Mouse (Mus musculus): ENCODE measurements around the gene Lrrc4c.

The Lrrc4c gene

DNA sequence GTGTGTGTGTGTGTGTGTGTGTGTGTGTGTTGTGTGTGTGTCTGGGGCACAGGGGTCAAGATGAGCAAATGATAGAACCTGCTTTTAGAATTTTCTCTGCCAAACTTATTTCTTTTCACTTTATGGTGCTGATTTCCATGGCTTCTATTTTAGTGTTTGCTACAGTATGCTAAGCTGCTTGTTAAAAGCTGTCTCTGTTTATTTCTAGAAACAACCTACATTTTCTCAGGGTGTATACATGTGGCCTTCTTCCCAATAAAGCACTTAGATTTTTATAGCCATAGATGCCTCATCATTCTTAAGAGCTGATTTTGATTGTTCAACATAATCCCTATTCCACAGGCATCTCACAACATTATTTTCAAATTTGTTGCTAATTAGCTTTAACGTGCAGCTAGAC lies 229.2 kb downstream of the Lrrc4c start:
- DNase-seq: no peak

- no peak for DNase-seq
Observed at GRCm38 (mm10) chr2:96573755-96574154, 255.8 kb downstream of the Lrrc4c start.

DNA sequence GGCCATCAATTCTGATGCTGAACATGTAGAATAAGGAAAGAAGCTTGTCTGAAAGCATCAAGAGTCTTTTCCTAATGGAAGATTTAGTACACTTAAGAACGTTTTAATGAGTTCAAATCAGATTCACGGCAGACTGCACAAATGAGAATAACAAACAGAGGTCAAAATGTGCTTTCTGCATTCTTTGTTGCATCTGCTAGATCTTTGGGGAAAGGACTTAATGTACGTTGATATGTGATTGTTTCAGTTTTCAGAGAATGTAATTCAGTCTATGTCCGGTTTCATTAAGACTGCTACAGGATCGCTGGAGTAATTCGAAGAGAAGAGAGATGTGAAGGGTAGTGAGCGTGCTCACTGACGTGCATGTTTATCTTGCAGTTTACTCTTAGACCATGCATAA lies 259.7 kb downstream of the Lrrc4c start:
- no peak for DNase-seq

DNA sequence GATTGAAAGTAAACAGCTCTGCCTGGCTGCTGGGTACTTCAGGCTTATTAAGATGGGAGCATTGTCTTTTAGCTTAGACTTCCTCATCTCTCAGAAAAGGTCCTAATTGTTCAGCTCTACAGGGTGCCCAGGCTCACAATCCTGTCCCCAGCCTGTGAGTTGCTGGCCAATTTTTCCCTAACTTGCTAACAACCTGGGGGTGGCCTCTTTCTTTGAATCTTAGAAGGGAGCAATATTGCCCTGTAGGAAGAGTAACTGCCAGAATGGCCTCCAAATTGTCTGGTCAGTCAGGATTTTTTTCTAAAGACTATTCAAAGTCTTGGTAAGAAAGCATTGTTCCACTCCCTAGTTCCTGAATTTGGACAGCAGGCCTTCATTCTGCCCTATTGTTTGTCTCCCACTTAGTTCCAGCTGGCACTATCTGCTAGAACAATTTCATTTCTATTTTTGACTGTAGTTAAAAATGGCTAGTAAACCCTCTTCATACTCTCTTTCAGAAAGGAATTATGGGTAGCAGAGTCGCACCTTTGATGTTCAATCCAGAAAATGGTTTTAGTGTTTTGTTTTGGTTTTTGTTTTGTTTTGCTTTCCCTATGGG lies 262.3 kb downstream of the Lrrc4c start:
- DNase-seq: no peak

- peak; percentile 4 for DNase-seq
Observed at GRCm38 (mm10) chr2:96585665-96586064, 267.7 kb downstream of the Lrrc4c start.

DNA sequence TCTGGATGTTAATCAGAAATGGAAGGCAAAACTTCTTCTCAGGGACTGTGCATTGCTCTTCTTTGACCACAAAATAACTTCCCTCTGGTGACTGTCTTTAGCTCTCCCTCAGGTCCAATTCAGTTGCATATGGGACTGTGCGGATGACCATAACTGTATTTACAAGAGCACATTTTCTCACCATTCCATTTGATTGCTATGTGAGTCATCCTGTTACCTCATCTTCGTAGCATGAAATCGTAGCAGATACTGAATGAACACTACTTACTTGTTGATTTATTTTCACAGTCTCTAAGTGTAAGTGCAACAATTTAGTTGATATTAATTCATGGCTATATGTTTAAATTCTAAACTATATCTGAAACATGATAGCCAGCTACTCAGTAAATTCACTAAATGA lies 286.8 kb downstream of the Lrrc4c start:
- no peak for DNase-seq

GRCm38 (mm10) chr2:96614121-96614520 lies 296.2 kb downstream of the Lrrc4c start:
- DNase-seq: no peak

GRCm38 (mm10) chr2:96618691-96619205 lies 300.8 kb downstream of the Lrrc4c start:
- no peak for DNase-seq

GRCm38 (mm10) chr2:96667113-96667512 lies 349.1 kb downstream of the Lrrc4c start:
- no peak for DNase-seq

DNA sequence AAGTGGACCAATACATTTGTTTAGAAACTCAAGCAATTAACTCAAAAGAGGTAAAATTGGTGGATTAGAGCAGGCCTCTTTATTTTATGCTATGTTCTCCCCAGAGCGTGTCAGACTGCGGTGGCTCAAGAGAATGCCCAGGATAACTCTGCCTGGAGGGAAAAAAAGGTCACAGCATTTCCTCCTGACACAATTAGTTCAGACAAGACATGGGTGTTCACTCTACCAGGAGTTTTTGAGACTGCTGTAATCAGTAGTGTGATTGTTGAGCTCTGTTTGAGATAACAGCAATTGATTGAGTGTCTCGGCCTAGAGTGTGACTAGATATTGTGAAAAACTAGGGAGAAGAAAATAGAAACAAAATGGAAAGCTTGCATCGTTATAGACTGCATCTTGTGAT lies 363.8 kb downstream of the Lrrc4c start:
- DNase-seq: no peak

- DNase-seq: no peak
Observed at GRCm38 (mm10) chr2:96685328-96685727, 367.4 kb downstream of the Lrrc4c start.

DNA sequence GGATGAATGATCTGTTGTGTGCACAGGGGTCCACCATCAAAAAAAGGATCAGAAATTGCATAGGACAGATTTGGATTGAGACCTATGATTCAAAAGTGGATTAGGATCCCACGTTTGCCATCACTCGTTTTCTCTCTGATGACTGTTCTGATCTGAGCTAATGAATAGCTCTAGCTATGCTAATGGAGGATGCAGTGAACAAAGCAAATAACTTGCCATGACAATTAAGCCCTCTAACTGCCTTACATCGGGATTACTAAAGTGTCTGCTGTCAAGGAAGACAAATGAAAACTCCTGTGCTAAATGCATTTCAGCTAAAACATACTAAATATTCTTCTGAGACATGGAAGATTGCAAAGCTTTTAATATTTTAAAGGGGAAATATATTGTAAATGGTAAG lies 387.0 kb downstream of the Lrrc4c start:
- no peak for DNase-seq

DNA sequence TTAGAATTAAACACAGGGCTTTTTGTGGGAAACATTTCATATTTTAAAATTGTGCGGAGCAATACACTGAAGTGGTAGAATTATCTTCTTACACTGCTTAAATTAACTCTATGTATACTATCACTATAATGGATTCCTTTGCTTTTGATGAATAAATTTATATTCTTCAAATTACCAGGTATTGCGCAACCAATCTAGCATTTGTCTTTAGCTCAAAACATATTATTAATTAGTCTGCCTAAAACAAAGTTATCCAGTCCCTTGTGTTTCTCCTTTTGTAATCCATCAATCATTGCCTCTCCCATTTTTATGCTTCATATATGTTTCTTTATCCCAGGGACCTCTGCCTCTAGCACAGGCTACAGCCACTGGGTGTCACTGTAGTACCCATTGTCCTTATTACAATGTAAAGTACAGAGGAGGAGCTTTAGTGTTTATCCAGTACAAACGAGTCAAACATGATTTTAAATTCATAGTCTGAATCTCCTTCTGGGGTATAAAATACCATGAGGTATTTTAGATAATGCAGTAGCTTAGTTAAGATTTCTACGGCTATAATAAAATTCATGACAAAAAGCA lies 389.9 kb downstream of the Lrrc4c start:
- DNase-seq: no peak

GRCm38 (mm10) chr2:96714561-96714960 lies 396.6 kb downstream of the Lrrc4c start:
- no peak for DNase-seq

DNA sequence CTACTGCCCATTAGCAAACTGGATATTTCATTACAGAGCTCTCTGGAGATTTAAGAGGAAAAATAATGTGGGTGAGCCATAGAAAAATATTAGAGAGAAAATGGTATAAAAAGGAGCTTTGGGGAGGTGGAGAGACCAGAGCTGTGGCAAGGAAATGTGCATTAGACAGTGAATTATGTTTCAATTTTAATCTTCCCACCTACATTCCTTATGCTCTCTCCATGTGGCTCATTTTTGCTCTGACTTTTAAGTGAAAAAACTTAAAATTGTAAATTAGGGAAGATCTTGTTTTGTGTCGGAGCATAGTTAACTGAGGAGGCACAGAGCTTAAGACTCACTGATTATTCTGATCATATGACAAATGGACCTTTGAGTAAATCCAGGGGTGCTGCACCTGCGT lies 399.4 kb downstream of the Lrrc4c start:
- no peak for DNase-seq

DNA sequence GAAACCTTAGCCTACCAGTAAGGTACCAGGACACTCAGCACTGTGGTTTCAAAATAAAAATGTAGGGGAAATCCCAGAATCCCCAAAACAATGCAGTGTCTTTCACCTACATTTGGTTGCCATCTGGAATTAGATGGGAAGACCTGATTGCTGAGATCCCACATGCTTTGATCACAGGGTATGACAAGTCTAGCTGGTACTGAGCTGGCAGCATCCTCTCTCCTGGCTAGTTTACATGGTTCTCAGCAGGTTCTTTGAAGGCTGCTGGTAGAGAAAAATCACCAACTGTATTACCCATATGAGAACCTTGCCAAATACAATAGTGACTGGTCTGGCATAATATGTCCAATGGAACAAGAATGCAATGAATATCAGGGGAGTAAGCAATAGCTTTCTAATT lies 405.4 kb downstream of the Lrrc4c start:
- no peak for DNase-seq

DNA sequence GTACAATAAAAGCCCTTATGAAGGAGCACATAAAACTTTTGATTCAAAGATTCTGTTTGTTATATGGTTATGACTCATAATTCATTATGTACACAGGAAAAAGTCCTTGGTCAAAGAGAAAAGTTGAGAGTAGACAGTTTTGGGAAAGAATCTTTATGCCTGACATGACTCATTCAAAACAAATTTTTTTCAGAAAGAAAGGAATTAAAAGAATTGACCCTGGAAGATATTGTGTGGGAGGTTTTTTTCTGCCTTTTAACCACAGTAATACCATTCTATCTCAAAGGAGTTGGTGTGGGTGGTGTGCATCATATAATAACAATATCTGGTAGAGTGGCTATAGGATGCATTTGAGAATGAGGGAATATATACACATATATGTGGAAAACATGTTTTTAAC lies 418.1 kb downstream of the Lrrc4c start:
- no peak for DNase-seq

GRCm38 (mm10) chr2:96755066-96755465 lies 437.1 kb downstream of the Lrrc4c start:
- DNase-seq: no peak

DNA sequence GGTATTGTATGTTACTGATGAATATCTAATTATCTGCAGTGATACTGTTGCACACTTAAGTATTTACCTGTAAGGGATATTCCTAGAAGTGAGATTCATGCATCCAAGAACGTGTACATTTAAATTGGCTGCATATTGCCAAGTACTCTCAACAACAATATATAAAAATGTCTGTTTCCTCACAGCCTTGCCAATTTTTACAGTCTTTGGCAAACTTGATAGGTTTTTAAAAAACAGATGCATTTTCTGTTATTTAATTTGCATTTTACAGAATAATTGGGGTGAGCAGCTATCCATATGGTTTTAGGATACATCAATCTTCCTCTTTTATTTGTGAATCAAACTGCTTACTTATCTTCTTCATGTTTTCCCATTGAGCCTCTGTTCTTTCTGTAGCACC lies 439.7 kb downstream of the Lrrc4c start:
- DNase-seq: no peak

- no peak for DNase-seq
Observed at GRCm38 (mm10) chr2:96763538-96763937, 445.6 kb downstream of the Lrrc4c start.

GRCm38 (mm10) chr2:96775376-96775775 lies 457.4 kb downstream of the Lrrc4c start:
- no peak for DNase-seq

DNA sequence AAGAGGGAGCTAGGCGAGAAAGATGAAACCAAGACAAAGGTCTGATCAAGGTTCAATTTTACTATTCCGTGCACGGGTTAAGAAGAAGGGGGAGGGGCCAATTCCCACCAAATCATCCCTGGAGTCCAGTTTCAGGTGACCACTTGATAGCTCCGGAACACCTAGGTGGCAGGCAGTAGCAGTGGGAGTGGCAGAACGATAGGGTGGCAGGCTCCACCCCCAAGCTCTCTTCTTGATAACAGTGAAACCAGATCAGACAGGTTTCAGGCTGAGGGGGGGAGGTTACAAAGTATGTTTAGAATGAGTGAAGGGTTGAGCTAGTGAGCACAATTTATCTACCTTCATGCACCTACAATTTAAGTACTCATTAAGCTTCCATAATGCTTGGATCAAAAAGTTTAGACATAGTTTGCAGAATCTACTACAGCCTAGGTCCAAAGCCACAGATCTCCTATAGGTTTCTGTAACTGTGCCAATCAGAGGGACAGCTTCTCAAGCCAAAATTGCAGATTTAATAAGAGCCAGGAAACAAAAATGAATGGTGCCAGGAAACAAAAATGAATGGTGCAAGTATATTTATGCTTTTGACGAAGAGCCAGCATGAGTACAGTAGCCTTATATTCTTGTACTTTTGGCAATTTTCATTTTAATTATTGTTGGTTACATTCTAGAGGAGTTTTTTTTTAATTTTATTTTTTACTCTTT lies 478.9 kb downstream of the Lrrc4c start:
- DNase-seq: no peak

DNA sequence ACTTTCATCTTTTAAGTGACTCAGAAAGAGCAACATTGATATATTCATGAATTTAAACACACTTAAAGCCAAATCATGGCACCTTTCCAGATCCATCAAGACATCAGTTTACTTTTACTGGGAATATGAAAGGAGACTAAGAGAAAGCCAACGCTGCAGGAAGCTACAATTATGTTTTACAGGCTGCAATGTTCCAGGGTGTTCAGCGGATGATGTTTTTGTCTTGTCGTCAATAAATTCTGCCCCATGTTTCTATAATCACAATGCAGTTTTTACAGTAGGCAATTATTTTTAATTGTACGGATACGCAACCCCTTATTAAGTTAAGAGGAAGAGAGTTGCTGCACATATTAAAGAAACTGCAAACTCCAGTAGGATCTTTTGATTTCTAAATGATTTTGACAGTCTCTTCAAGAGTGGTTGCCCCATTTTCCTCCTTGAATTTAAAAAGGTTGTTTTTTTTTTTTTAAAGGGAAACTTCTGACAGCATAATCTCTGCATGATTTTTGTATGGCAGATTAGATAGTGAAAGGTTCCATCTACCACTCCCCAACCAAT lies 532.9 kb downstream of the Lrrc4c start:
- no peak for DNase-seq

DNA sequence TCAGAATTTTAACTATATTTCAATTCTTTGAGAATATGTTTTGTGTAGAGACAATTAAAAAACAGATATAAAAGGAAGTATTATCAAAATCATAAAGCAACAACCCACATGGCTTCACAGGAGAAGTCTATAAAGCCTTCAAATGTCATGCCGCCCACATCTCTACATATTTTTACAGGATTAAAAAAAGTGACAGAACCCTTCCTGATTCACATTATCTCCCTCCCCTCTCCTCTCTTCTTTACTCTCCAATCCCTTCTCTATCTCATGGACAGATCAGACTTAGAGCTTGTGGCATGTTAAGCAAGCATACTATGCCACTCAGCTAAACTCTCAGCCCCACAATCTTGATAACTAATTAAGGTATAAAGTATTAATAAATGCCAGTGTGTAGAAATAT lies 535.8 kb downstream of the Lrrc4c start:
- no peak for DNase-seq

All from kidney, adult 11 months (tissue).